Mouse (Mus musculus): ENCODE data around the gene Gm5938. TPM values are rescaled to one million over a fixed set of nuclear protein-coding genes. Genes with fewer than 3 reads are reported as not detected.

Gm5938 gene
- not detected for total RNA-seq (2021)

DNA sequence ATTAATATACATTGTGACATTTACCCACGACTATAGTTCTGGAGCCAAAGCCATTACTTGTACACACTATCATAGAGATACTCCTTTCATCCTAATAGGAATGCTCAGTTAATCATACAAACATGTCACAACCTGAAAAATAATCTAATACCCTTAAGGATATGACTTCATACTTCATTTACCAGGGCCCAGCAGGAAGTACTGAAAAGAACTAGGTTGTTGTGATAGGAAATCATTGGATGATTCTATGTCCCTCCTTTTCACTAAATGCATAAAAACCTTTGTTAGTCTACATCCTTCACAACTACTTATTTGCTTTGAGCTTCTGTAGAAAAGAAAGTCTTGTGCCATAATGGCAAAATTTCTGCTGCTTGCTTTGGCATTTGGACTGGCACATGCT is at the start of gene Gm5938:
Gene Gm5938 (plus strand): TSS at position 301 of the 400 bp plus-strand sequence.
- DNase-seq: no peak

DNA sequence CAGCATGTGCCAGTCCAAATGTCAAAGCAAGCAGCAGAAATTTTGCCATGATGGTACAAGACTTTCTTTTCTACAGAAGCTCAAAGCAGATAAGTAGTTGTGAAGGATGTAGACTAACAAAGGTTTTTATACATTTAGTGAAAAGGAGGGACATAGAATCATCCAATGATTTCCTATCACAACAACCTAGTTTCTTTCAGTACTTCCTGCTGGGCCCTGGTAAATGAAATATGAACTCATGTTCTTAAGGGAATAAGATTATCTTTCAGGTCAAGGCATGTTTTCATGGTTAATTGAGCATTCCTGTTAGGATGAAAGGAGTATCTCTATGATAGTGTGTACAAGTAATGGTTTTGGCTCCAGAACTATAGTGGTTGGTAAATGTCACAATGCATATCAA is 34.0 kb upstream of the Gm5938 start, which contains the start of gene Obp1a:
Gene Obp1a (minus strand): TSS at position 101 of the 400 bp plus-strand sequence.
- no peak for DNase-seq

Other genes with a start within 250 kb of the Gm5938 start
- not detected for gene 5430402E10Rik, start 200.4 kb upstream of the Gm5938 start, total RNA-seq (2021)
- gene Obp1a, start 34.1 kb upstream of the Gm5938 start, total RNA-seq (2021): not detected
- gene Obp1b, start 61.3 kb downstream of the Gm5938 start, total RNA-seq (2021): not detected
- gene Gm14743, start 120.5 kb downstream of the Gm5938 start, total RNA-seq (2021): not detected
- not detected for gene 4930480E11Rik, start 244.2 kb downstream of the Gm5938 start, total RNA-seq (2021)

Measured in layer of hippocampus, postnatal 36 days (tissue).